Mouse (Mus musculus): ENCODE data around the gene Gcgr. TPM values are rescaled to one million over a fixed set of nuclear protein-coding genes. Genes with fewer than 3 reads are reported as not detected.

Gene Gcgr
- polyA plus RNA-seq, 1 experiment, result 0.13 TPM

DNA sequence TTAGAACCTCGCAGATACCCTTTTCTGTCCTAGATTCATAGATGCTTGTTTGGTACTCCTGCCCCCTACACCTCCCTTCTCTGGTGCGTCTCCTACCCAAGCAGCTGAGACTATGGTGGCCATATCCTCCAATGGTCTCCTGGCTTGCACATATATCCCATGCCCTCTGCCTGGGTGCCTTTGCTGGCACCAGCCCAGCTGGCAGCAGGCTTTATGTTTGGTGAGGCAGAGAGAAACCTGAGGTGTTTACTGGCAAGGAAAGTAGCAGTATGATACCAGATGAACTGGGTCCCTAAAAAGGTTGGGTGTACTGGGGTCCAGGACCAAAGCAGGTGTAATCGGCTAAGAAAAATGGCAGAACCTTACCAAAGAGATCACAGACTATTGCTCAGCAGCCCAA is 15.5 kb downstream of the Gcgr start:
- TF ChIP-seq CTCF (IDR thresholded peaks at IDR 0.05; ENCODE audit: extremely low read depth, insufficient read depth, low read length) (no peak), POLR2A (IDR thresholded peaks at IDR 0.05; ENCODE audit: extremely low read depth, insufficient read depth, low read length) (no peak)
- no peak overlapping the region for H3K4me3 ChIP-seq (ENCODE audit: insufficient read depth, low read length)
- peaks cover 11% of the 10 kb centered on the region for H3K4me1 ChIP-seq (ENCODE audit: control insufficient read depth, insufficient read depth, low read length)
- H3K27ac ChIP-seq (ENCODE audit: insufficient read depth, low read length), result no peak overlapping the region

DNA sequence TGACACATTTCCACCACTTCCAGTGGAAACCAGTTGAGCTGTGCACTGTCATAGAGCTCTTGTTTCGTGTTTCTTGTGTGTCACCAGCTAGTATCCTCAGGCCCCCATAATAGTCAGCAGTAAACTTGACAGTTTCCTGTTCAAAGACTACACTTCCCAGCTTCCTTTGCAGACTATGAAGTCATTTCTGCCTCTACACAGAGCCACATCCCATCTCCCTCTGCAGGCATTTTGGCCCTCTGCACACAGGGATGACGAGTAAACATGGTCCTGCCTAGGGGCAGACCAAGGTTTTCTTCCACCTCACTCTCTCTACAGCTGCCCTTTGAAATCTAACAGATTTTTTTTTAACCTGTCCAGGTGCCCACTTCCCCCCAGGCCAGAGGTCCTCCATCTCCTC is 17.0 kb downstream of the Gcgr start:
- TF ChIP-seq POLR2A (IDR thresholded peaks at IDR 0.05; ENCODE audit: extremely low read depth, insufficient read depth, low read length) (0 out of 2 replicates have a peak, but pooled peaks have one; percentile 36), CTCF (IDR thresholded peaks at IDR 0.05; ENCODE audit: extremely low read depth, insufficient read depth, low read length) (no peak)
- no peak overlapping the region for H3K27ac ChIP-seq (ENCODE audit: insufficient read depth, low read length)
- H3K4me1 ChIP-seq (ENCODE audit: control insufficient read depth, insufficient read depth, low read length), result peaks cover 11% of the 10 kb centered on the region
- no peak overlapping the region; the same call in 1 of the 2 replicates for H3K4me3 ChIP-seq (ENCODE audit: insufficient read depth, low read length)

DNA sequence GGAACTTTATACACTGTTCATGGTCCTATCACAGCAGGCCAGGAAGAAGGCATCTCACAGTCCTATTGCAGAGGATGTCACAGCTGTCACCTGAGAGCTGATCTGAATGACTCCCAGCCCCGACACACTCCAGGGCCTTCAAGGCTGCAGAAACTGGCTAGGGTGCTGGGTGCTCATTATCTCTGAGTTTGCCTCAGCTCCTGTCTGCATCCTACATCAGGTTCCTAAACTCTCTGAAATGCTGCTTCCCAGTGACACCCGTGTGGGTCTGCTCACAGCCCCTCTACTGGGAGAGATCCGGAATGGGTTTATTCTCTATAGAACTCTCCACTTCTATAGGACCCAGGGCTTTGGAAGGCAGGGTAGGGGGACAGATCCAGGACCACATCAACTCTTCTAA is 17.7 kb downstream of the Gcgr start:
- no peak for TF ChIP-seq CTCF (IDR thresholded peaks at IDR 0.05; ENCODE audit: extremely low read depth, insufficient read depth, low read length)
- no peak for TF ChIP-seq POLR2A (IDR thresholded peaks at IDR 0.05; ENCODE audit: extremely low read depth, insufficient read depth, low read length)
- Histone ChIP-seq H3K4me3 (ENCODE audit: insufficient read depth, low read length) (peak overlapping the region; percentile 96; the same call in 1 of the 2 replicates), H3K27ac (ENCODE audit: insufficient read depth, low read length) (no peak overlapping the region), H3K4me1 (ENCODE audit: control insufficient read depth, insufficient read depth, low read length) (peaks cover 11% of the 10 kb centered on the region)

DNA sequence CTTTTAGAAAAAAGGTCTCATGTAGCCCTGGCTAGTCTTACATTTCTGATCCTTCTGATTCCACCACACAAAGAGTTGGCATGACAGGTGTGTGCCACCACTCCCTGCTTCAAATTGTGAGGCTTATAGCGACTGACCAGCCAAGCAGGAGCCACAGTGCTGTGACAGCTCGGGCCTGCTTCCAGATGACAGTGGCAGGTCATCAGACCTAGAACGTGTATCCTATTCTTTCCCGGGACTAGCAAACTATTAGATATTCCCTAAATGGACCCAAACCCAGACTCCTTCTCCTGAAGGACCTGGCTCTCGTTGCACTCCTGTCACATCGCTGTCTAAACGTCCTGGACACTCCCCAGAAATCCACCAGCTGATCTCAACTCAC is 18.3 kb downstream of the Gcgr start:
- H3K4me3 ChIP-seq (ENCODE audit: insufficient read depth, low read length), result peak overlapping the region; percentile 96
- no peak for TF ChIP-seq POLR2A (IDR thresholded peaks at IDR 0.05; ENCODE audit: extremely low read depth, insufficient read depth, low read length)
- no peak for TF ChIP-seq CTCF (IDR thresholded peaks at IDR 0.05; ENCODE audit: extremely low read depth, insufficient read depth, low read length)
- H3K27ac ChIP-seq (ENCODE audit: insufficient read depth, low read length), result no peak overlapping the region
- H3K4me1 ChIP-seq (ENCODE audit: control insufficient read depth, insufficient read depth, low read length), result peaks cover 11% of the 10 kb centered on the region

DNA sequence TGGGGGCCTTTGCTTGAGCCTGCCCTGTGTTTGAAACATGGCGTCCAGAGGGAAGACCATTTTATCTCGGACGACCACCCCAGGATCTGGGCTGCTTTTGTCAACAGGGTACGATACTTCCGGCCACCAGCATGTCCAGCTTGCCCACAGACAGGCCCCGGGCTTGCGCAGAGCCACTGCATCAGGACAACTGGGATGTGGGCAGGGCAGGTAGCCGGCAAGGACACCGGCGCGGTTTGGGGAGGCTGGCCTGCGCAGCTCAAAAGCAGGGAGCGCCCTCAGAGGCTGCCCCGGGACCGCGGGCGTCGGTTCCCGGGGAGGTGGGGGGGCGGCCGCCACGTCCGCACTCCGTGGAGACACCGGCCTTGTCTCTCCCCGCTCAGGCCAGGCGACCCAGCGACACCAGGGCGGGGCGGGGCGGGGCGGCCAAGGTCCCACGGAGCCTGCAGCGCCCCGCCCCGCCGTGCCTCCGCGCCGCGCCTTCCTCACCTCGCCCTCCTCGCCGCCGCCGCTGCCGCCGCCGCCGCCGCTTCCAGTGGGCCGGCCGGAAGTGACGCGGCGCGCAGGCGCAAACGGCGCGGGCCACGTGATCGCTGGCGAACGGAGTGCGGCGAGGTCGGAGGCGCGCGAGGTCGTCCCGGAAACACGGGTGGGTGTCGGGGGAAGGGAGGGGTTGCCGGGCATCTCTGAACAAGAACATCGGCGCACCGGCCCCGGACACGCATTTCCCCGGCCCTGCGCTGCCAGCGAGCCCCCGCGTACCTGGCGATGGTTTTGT is 18.9 kb downstream of the Gcgr start, which contains the start of gene Mcrip1:
Mcrip1 (minus strand) TSS at position 560 of the 778 bp plus-strand sequence.
- Histone ChIP-seq H3K4me3 (ENCODE audit: insufficient read depth, low read length) (peak within 1 kb of the TSS; percentile 96), H3K27ac (ENCODE audit: insufficient read depth, low read length) (peak within 1 kb of the TSS; percentile 85; the same call in 1 of the 2 replicates), H3K4me1 (ENCODE audit: control insufficient read depth, insufficient read depth, low read length) (peaks cover 11% of the 10 kb centered on the region)
- TF ChIP-seq POLR2A (IDR thresholded peaks at IDR 0.05; ENCODE audit: extremely low read depth, insufficient read depth, low read length) (peak; percentile 54; the same call in 1 of the 2 replicates), CTCF (IDR thresholded peaks at IDR 0.05; ENCODE audit: extremely low read depth, insufficient read depth, low read length) (no peak)

DNA sequence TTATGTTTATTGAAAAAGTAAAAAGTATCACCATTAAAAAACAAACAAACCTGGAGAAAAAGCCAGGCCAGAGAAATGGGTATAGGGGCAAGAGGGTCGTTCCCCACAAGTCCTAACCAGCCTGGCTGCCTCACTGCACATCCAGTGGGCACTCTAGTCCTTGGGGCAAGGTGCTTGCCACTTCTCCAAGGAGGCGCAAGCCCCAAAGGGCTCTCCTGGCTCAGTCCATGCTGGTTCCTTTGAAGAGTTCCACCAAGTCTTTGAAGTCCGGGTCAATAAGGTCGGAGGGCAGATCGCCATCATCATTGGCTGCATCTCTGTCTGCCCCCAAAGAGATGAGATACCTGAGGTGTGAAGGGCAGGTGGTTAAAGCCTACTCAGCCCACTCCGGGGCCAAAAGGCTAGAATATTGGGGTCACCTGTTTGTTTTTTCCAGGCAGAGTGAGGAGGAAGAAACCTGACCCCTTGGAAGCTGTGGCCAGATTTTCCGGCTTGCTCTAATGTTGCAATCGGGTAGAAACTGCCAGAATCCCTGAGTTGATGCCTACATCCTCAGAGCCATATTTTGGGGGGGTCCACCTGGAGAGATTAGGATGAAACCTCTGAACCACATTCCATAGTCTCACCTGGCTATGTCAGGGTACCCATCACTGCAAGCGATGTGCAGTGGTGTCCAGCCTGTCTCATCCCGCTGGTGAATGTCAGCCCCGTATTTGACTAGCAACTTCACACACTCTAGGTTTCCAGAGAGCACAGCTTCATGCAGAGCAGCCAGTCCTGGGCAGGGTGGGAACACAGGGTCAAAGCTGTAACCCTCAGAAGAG is 19.7 kb downstream of the Gcgr start:
- peak overlapping the region; percentile 96 for H3K4me3 ChIP-seq (ENCODE audit: insufficient read depth, low read length)
- TF ChIP-seq CTCF (IDR thresholded peaks at IDR 0.05; ENCODE audit: extremely low read depth, insufficient read depth, low read length) (no peak), POLR2A (IDR thresholded peaks at IDR 0.05; ENCODE audit: extremely low read depth, insufficient read depth, low read length) (no peak)
- peaks cover 11% of the 10 kb centered on the region for H3K4me1 ChIP-seq (ENCODE audit: control insufficient read depth, insufficient read depth, low read length)
- peak overlapping the region; percentile 85; the same call in 1 of the 2 replicates for H3K27ac ChIP-seq (ENCODE audit: insufficient read depth, low read length)

DNA sequence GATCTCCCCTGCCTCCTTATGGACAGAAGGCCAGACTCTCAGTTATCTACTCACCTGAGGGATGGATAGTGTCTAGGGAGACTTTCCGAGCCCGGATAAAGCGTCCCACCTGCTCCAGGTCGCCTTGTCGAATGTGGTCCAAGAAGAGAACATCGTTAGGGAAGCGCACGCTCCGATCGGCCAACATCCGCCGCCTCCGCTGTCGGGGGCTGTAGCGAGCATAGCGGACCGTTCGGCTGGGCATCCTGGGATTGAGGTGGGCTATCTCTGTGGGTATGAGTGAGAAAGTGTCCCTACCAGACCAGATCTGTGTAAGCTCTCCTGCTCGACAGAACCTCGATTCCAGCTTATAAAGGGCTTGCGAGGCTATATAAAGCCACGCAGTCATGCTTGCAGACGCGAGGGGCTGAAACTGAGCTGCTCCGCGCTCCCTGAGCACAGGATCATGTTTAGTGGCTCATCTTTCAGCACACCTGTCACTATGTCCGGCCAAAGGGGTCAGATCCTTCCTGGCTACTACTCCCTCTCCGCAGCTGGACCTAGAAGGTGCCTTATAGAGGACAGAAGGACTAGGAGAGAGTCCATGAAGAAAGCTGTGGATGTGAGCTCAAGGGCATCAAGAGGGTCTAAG is 20.4 kb downstream of the Gcgr start, which contains the start of gene Ppp1r27:
Ppp1r27 (minus strand) TSS at position 323 of the 631 bp plus-strand sequence.
- H3K4me1 ChIP-seq (ENCODE audit: control insufficient read depth, insufficient read depth, low read length), result peaks cover 11% of the 10 kb centered on the region
- TF ChIP-seq POLR2A (IDR thresholded peaks at IDR 0.05; ENCODE audit: extremely low read depth, insufficient read depth, low read length), result no peak
- no peak for TF ChIP-seq CTCF (IDR thresholded peaks at IDR 0.05; ENCODE audit: extremely low read depth, insufficient read depth, low read length)
- peak within 1 kb of the TSS; percentile 96 for H3K4me3 ChIP-seq (ENCODE audit: insufficient read depth, low read length)
- H3K27ac ChIP-seq (ENCODE audit: insufficient read depth, low read length), result peak within 1 kb of the TSS; percentile 85; the same call in 1 of the 2 replicates

DNA sequence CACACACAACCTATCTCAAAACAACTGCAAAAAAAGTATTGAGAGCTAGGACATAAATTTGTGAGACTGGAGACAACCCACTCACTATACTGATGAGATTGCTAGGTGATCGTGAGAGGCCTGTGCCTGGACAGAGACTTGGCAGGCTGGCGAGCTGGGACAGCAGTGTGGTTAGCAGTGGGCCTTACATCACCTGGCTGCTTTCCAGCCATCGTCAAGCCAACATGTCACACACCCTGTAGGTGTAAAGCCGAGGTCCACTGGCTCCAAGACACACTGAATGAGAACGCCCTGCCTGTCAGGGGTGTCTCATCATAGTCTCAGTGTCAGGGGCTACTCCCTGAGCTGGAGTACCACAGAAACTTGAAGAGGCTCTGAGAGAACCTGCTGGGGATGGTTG is 22.2 kb downstream of the Gcgr start:
- Histone ChIP-seq H3K4me3 (ENCODE audit: insufficient read depth, low read length) (no peak overlapping the region), H3K27ac (ENCODE audit: insufficient read depth, low read length) (no peak overlapping the region), H3K4me1 (ENCODE audit: control insufficient read depth, insufficient read depth, low read length) (peaks cover 11% of the 10 kb centered on the region)
- TF ChIP-seq CTCF (IDR thresholded peaks at IDR 0.05; ENCODE audit: extremely low read depth, insufficient read depth, low read length), result no peak
- TF ChIP-seq POLR2A (IDR thresholded peaks at IDR 0.05; ENCODE audit: extremely low read depth, insufficient read depth, low read length), result no peak

DNA sequence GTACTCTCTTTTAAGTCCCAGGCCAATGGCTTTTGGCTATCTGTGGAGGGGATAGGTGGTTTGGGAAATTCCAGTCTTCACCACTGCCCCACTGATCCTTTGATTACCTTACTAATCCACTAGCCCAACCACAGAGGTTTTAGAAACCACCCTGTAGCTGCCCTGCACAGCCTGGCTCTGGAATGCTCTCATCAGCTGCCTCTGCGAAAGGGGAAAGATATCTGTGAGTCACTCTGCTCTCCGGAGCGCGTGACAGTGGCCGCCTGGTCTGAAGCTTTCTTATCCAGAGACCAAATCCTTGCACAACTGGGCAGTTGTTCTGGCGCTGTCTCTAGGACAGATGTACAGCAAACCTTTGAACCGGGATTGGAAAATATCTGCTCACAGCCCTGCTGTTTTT is 24.3 kb downstream of the Gcgr start:
- H3K27ac ChIP-seq (ENCODE audit: insufficient read depth, low read length), result peak overlapping the region; percentile 41; the same call in 1 of the 2 replicates
- TF ChIP-seq POLR2A (IDR thresholded peaks at IDR 0.05; ENCODE audit: extremely low read depth, insufficient read depth, low read length), result no peak
- no peak for TF ChIP-seq CTCF (IDR thresholded peaks at IDR 0.05; ENCODE audit: extremely low read depth, insufficient read depth, low read length)

More for the DNA sequence above, 24.3 kb downstream of the Gcgr start:
- H3K4me3 ChIP-seq (ENCODE audit: insufficient read depth, low read length), result no peak overlapping the region
- H3K4me1 ChIP-seq (ENCODE audit: control insufficient read depth, insufficient read depth, low read length), result peaks cover 4% of the 10 kb centered on the region; the same call in 1 of the 2 replicates
